In genomic region chr2:11113191-11113590, GRCm38 (mm10) we compare ENCODE assay signal across 8 mouse cellular contexts. TPM values are rescaled to one million over a fixed set of nuclear protein-coding genes. Genes with fewer than 3 reads are reported as not detected.
DNase-seq lines count a peak whose midpoint lies in the region; ATAC-seq and TF ChIP-seq lines count a peak whose summit lies in the region.

No protein-coding gene starts in this region.

- WGBS in cerebellum, adult 2 months, result 39% methylated on average over 8 of the region's 8 CpGs
- WGBS in stomach, postnatal 0 days, result 46% methylated on average over 8 of the region's 8 CpGs

- H3K36me3 ChIP-seq in CH12.LX (replicated peaks in 1 of 2; ENCODE audit: control insufficient read depth in 1 of 2, insufficient read depth in 1 of 2, low read length in 1 of 2), result no peaks in the 10 kb centered on the region
- no peaks in the 10 kb centered on the region for H3K36me3 ChIP-seq in stomach, postnatal 0 days (ENCODE audit: control insufficient read depth, insufficient read depth, low read length)

- H3K4me1 ChIP-seq in cerebellum, adult 2 months (ENCODE audit: control insufficient read depth, insufficient read depth, low read length), result no peaks in the 10 kb centered on the region
- no peaks in the 10 kb centered on the region for H3K4me1 ChIP-seq in CH12.LX (ENCODE audit: control insufficient read depth in 1 of 2, insufficient read depth in 2 of 2)
- no peaks in the 10 kb centered on the region for H3K4me1 ChIP-seq in stomach, postnatal 0 days (replicated peaks; ENCODE audit: control insufficient read depth, insufficient read depth)

- peak; percentile 23; the same call in 1 of the 2 replicates for TF ChIP-seq CTCF in cerebellum, adult 2 months (IDR thresholded peaks at IDR 0.05; ENCODE audit: borderline replicate concordance, insufficient read depth, low read depth, low read length)
- peak; percentile 66 to 86 for TF ChIP-seq CTCF in CH12.LX (conservative IDR thresholded peaks at IDR 0.05 in 1 of 2, IDR thresholded peaks at IDR 0.05 in 1 of 2; ENCODE audit: low read depth in 2 of 2, low read length in 2 of 2)
- peak; percentile 76 for TF ChIP-seq CTCF in stomach, postnatal 0 days (IDR thresholded peaks at IDR 0.05; ENCODE audit: low read depth)

- in situ Hi-C loops in CH12.LX (cut with MboI; ENCODE audit: low pct_ligation_motif_present, low pct_unique_long_range_greater_than_20kb, low sequenced_read_pairs), result loop anchor here (10.0 kb wide), 1 partner anchor 172 kb away; no protein-coding TSS in a partner anchor

- no peak for TF ChIP-seq EP300 in CH12.LX (IDR thresholded peaks at IDR 0.05; ENCODE audit: low read length)
- no peak for TF ChIP-seq EP300 in stomach, postnatal 0 days (optimal IDR thresholded peaks at IDR 0.05)

- H3K4me3 ChIP-seq in cerebellum, adult 2 months (replicated peaks; ENCODE audit: insufficient read depth, low read depth, low read length), result no peak overlapping the region
- H3K4me3 ChIP-seq in CH12.LX (replicated peaks in 1 of 3; ENCODE audit: low read depth in 2 of 3, low read length in 2 of 3, poor library complexity in 1 of 3), result no peak overlapping the region
- H3K4me3 ChIP-seq in stomach, postnatal 0 days (ENCODE audit: low read depth, low read length), result no peak overlapping the region

- TF ChIP-seq POLR2A in cerebellum, adult 2 months (IDR thresholded peaks at IDR 0.05; ENCODE audit: borderline replicate concordance, insufficient read depth, low read length), result no peak
- no peak for TF ChIP-seq POLR2A in CH12.LX (IDR thresholded peaks at IDR 0.05; ENCODE audit: low read depth, low read length)

- dilution Hi-C loops in CH12.LX (cut with MboI; ENCODE audit: extremely low pct_ligation_motif_present, extremely low pct_unique_long_range_greater_than_20kb, low sequenced_read_pairs), result no loop called here

- H3K4me2 ChIP-seq in CH12.LX (ENCODE audit: insufficient read depth, low read depth, poor library complexity, severe bottlenecking), result no peak overlapping the region
- no peak overlapping the region for H3K4me2 ChIP-seq in stomach, postnatal 0 days (replicated peaks; ENCODE audit: low read depth)

- peak; percentile 71 for TF ChIP-seq RAD21 in CH12.LX (IDR thresholded peaks at IDR 0.05; ENCODE audit: low read depth, low read length)

- H3K9ac ChIP-seq in CH12.LX (ENCODE audit: insufficient read depth, low read depth), result no peak overlapping the region
- no peak overlapping the region for H3K9ac ChIP-seq in stomach, postnatal 0 days (ENCODE audit: low read length)

- H3K79me2 ChIP-seq in CH12.LX (replicated peaks; ENCODE audit: control insufficient read depth, extremely low read depth, insufficient read depth, poor library complexity, severe bottlenecking), result no peaks in the 10 kb centered on the region

- peak; percentile 86 for ATAC-seq in common myeloid progenitor, adult 5-6 weeks (replicated peaks; ENCODE audit: low read depth, poor library complexity, severe bottlenecking)
- ATAC-seq in hematopoietic stem cell, adult 5-6 weeks (replicated peaks in 1 of 2; ENCODE audit: insufficient read depth in 1 of 2, low FRiP score in 2 of 2, low TSS enrichment in 1 of 2, low read depth in 1 of 2, poor library complexity in 2 of 2, severe bottlenecking in 2 of 2), result peak; percentile 70 to 77
- peak; percentile 74 for ATAC-seq in megakaryocyte-erythroid progenitor cell, adult 5-6 weeks (replicated peaks; ENCODE audit: low FRiP score, low TSS enrichment, poor library complexity, severe bottlenecking)
- no peak for ATAC-seq in stomach, postnatal 0 days (ENCODE audit: low FRiP score, low TSS enrichment)

- peak in 1 of 2 experiments; percentile 6 for DNase-seq in cerebellum, adult 2 months
- no peak for DNase-seq in cerebellum, adult 11-12 months
- peak; percentile 70 for DNase-seq in CH12.LX (ENCODE audit: extremely low read depth)
- DNase-seq in layer of hippocampus, adult 9-10 months (ENCODE audit: low spot score), result peak; percentile 87
- DNase-seq in stomach, postnatal 0 days (ENCODE audit: low spot score), result no peak

- no peaks in the 10 kb centered on the region for H3K27me3 ChIP-seq in cerebellum, adult 2 months (ENCODE audit: control insufficient read depth, insufficient read depth, low read length)
- H3K27me3 ChIP-seq in CH12.LX (replicated peaks), result no peaks in the 10 kb centered on the region
- H3K27me3 ChIP-seq in stomach, postnatal 0 days (ENCODE audit: control insufficient read depth, insufficient read depth, low read length), result no peaks in the 10 kb centered on the region

- no peak overlapping the region for H3K27ac ChIP-seq in cerebellum, adult 2 months (ENCODE audit: insufficient read depth, low read length)
- no peak overlapping the region for H3K27ac ChIP-seq in CH12.LX (ENCODE audit: insufficient read depth, low read depth)
- no peak overlapping the region for H3K27ac ChIP-seq in stomach, postnatal 0 days (replicated peaks)

- H3K9me3 ChIP-seq in CH12.LX (replicated peaks; ENCODE audit: low read length), result no peaks in the 10 kb centered on the region
- H3K9me3 ChIP-seq in stomach, postnatal 0 days (ENCODE audit: control insufficient read depth, low read length), result no peaks in the 10 kb centered on the region

TF ChIP-seq in CH12.LX, 34 proteins besides CTCF, POLR2A, EP300 and RAD21:
- TF ChIP-seq SMC3 (IDR thresholded peaks at IDR 0.05; ENCODE audit: low read depth, low read length), result peak; percentile 92
- no peak for TF ChIP-seq TCF12 (IDR thresholded peaks at IDR 0.05; ENCODE audit: low read depth, low read length)
- no peak for TF ChIP-seq ZKSCAN1 (IDR thresholded peaks at IDR 0.05; ENCODE audit: borderline replicate concordance, low read depth, low read length)

RNA-seq across cellular contexts. Expression of gene Prkcq, which starts 58.7 kb away (rescaled TPM):
- 9.0 and 10.0 TPM in 2 replicates for polyA plus RNA-seq in cerebellum, adult 2 months (2012; rRNA removed)
- total RNA-seq in CH12.LX (2012; rRNA removed) (not detected in 2 replicates), CH12.LX (2014; rRNA removed) (0.05 TPM in 1 of 2 replicates, not detected in the other)
- 0.14 TPM in 1 of 2 replicates, not detected in the other for polyA plus RNA-seq in CH12.LX (2012; ENCODE audit: insufficient read length, low read depth)
- total RNA-seq in common myeloid progenitor, adult 5-6 weeks (2017), result 10.1 and 16.0 TPM in 2 replicates
- total RNA-seq in hematopoietic stem cell, adult 5-6 weeks (2017), result 26.5 and 29.6 TPM in 2 replicates
- total RNA-seq in megakaryocyte-erythroid progenitor cell, adult 5-6 weeks (2014; fragmentation: Nextera tagmentation), result 6.9 and 18.0 TPM in 2 replicates
- 8.5 and 14.4 TPM in 2 replicates for total RNA-seq in megakaryocyte-erythroid progenitor cell, adult 5-6 weeks (2017)
- 0.91 and 1.2 TPM in 2 replicates for polyA plus RNA-seq in stomach, postnatal 0 days (2015; fragmentation: Nextera tagmentation; extraction: Ambion mirVana)

Comparison
In these comparisons a context has a peak if more than half of its experiments do, and no peak if none do; other contexts are left out.
1. DNase-seq: peak in CH12.LX (single experiment) and layer of hippocampus, adult 9-10 months (single experiment); none in cerebellum, adult 11-12 months (single experiment) and stomach, postnatal 0 days (single experiment).
2. CTCF ChIP-seq: peak in every context shown above with its lines; median percentile 76 in CH12.LX; 76 in stomach, postnatal 0 days; 23 in cerebellum, adult 2 months.
3. RNA of gene Prkcq, which starts 58.7 kb away (total RNA-seq): 26.5 to 29.6 TPM in hematopoietic stem cell, adult 5-6 weeks, 10.1 to 16.0 TPM in common myeloid progenitor, adult 5-6 weeks and 6.9 to 18.0 TPM in megakaryocyte-erythroid progenitor cell, adult 5-6 weeks; 0.05 TPM in CH12.LX; every median in the first group is over 4 times any median in the second.